Mouse (Mus musculus) heart, embryonic 12.5 days (tissue): ENCODE results near the gene Tmem181a. TPM values are rescaled to one million over a fixed set of nuclear protein-coding genes. Genes with fewer than 3 reads are reported as not detected.
A peak's percentile ranks its signal among the peaks of the same experiment; 100 is the strongest.
"Not testable (repeated sequence)": the region's sequence is repeated elsewhere in the genome, so short reads cannot be mapped to it uniquely, and the experiment has no call there.

Experiments
- ATAC-seq: fragments of 200-750 bp; cut with Nextera tagmentation; 2 replicates; pipeline ENCODE4 v1.8.0; 2017; ENCODE audit warnings: moderate TSS enrichment, moderate library complexity; ENCODE audit not compliant: insufficient number of reproducible peaks, low FRiP score
- H3K27ac ChIP-seq: fragments of 300-500 bp; sonication (generic); 2 replicates; pipeline ENCODE4 v1.5.1; 2016; ENCODE audit warnings: mild to moderate bottlenecking, moderate library complexity; ENCODE audit not compliant: poor library complexity, severe bottlenecking
- H3K27me3 ChIP-seq: fragments of 300-500 bp; sonication (generic); replicated peaks from 2 replicates; pipeline ENCODE4 v1.6.1; 2016; ENCODE audit warnings: mild to moderate bottlenecking, moderate library complexity
- H3K36me3 ChIP-seq: fragments of 300-500 bp; sonication (generic); 2 replicates; pipeline ENCODE4 v1.6.1; 2016; ENCODE audit warnings: mild to moderate bottlenecking, moderate library complexity
- H3K4me1 ChIP-seq: fragments of 300-500 bp; sonication (generic); replicated peaks from 2 replicates; pipeline ENCODE4 v1.6.1; 2016; ENCODE audit warnings: mild to moderate bottlenecking
- H3K4me2 ChIP-seq: fragments of 300-500 bp; sonication (generic); 2 replicates; pipeline ENCODE4 v1.6.1; 2016; ENCODE audit warnings: mild to moderate bottlenecking, moderate library complexity
- H3K4me3 ChIP-seq: fragments of 300-500 bp; sonication (generic); 2 replicates; pipeline ENCODE4 v1.5.1; 2016; ENCODE audit warnings: mild to moderate bottlenecking
- H3K9ac ChIP-seq: fragments of 300-500 bp; sonication (generic); 2 replicates; pipeline ENCODE4 v1.6.1; 2016; ENCODE audit warnings: mild to moderate bottlenecking, moderate library complexity
- H3K9me3 ChIP-seq: fragments of 300-500 bp; sonication (generic); replicated peaks from 2 replicates; pipeline ENCODE4 v1.6.1; 2016; ENCODE audit warnings: mild to moderate bottlenecking, moderate library complexity
- WGBS: fragments of 180-500 bp; shearing (Covaris S2); methylation state at CpG from one replicate; pipeline ENCODE4 v1.1.7; 2016; 5-methylcytosine and 5-hydroxymethylcytosine counted together
- polyA plus RNA-seq: library from polyadenylated mRNA; unstranded; fragments of >200 nt; fragmentation: Nextera tagmentation; extraction: Ambion mirVana; gene quantifications from 2 replicates; pipeline ENCODE4 v1.2.1, GENCODE M21; 2016

Tmem181a gene
- polyA plus RNA-seq = 23.7 and 24.5 TPM in 2 replicates

DNA sequence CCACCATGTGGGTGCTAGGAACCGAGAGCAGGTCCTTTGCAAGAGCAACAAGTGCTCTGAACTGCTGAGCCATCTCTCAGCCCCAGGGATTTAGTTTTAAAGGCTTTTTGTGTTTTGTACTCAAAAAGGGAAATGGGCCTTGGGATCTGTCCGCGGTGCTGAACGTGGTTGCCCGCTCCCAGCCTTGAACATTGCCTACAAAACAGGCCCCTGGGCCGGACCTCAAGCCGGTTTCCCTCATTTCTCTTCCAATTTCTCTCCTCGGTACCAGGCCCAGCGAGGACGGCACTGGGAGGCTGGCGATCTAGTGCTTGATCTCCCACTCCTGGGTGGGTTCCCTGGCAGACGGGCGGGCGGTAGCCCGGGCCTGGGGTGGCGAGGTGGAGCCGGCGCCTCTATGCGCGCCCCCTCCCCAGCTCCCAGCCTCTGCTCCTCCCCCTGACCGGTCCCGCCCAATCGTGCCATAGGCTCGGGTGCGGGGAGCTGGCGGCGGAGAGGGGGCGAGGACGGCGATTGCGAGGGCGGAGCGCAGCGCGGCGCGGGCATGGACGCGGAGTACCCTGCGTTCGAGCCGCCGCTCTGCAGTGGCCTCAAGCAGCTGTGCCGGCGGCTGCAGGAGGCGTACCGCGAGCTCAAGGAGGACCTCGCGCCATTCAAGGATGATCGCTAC, at the start of gene Tmem181a:
Gene Tmem181a, plus strand, starts transcription at position 461 of the 670 bp plus-strand sequence.
- peak; percentile 63; the same call in 1 of the 2 replicates for ATAC-seq
- WGBS = under 1% methylated on average over 18 of the region's 51 CpGs
- not testable (repeated sequence) for H3K27me3 ChIP-seq, H3K36me3 ChIP-seq, H3K4me1 ChIP-seq, H3K9me3 ChIP-seq, H3K9ac ChIP-seq, H3K27ac ChIP-seq
- H3K4me2 ChIP-seq = peak within 1 kb of the TSS; percentile 59
- H3K4me3 ChIP-seq = peak within 1 kb of the TSS; percentile 31

GRCm38 (mm10) chr17:6211721-6212120, 44.9 kb upstream of the Tmem181a start:
- H3K36me3 ChIP-seq = peaks cover 58% of the 10 kb centered on the region
- H3K4me2 ChIP-seq = no peak overlapping the region

GRCm38 (mm10) chr17:6215640-6216039, 41.0 kb upstream of the Tmem181a start:
- H3K9ac ChIP-seq = no peak overlapping the region
- H3K4me1 ChIP-seq = peaks cover 26% of the 10 kb centered on the region
- peak overlapping the region; percentile 90 for H3K27ac ChIP-seq
- WGBS = 77% methylated on average over 4 of the region's 4 CpGs
- no peaks in the 10 kb centered on the region for H3K27me3 ChIP-seq
- no peaks in the 10 kb centered on the region for H3K9me3 ChIP-seq
- H3K4me3 ChIP-seq = no peak overlapping the region
- ATAC-seq = no peak
- peaks cover 34% of the 10 kb centered on the region for H3K36me3 ChIP-seq
- no peak overlapping the region for H3K4me2 ChIP-seq

More at GRCm38 (mm10) chr17:6211721-6212120, 44.9 kb upstream of the Tmem181a start:
- Histone ChIP-seq H3K4me3 (no peak overlapping the region), H3K9me3 (no peaks in the 10 kb centered on the region), H3K27me3 (no peaks in the 10 kb centered on the region), H3K27ac (peak overlapping the region; percentile 55), H3K9ac (no peak overlapping the region), H3K4me1 (peaks cover 29% of the 10 kb centered on the region)
- no peak for ATAC-seq
- WGBS = 88% methylated on average over 1 of the region's 1 CpGs

GRCm38 (mm10) chr17:6216514-6216913, 40.1 kb upstream of the Tmem181a start:
- Histone ChIP-seq H3K4me3 (no peak overlapping the region), H3K4me1 (peaks cover 20% of the 10 kb centered on the region), H3K36me3 (peaks cover 34% of the 10 kb centered on the region), H3K27me3 (no peaks in the 10 kb centered on the region), H3K9ac (no peak overlapping the region), H3K27ac (peak overlapping the region; percentile 90), H3K4me2 (no peak overlapping the region), H3K9me3 (no peaks in the 10 kb centered on the region)
- WGBS = 78% methylated on average over 10 of the region's 10 CpGs
- ATAC-seq = no peak; the same call in 1 of the 2 replicates

DNA sequence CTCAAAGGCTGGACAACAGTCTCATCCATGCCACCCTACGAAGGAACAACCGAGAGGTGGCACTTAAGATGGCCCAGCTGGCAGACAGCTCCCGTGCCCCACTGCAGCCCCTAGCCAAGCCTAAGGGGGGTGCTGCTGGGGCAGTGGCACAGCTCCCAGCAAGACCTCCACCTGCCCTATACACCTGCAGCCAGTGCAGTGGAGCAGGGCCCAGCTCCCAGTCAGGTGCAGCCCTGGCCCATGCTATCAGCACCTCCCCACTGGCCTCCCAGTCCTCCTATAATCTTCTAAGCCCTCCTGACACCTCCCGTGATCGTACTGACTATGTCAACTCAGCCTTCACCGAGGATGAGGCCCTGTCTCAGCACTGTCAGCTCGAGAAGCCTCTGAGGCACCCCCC, 24.0 kb upstream of the Tmem181a start:
- H3K9me3 ChIP-seq, H3K36me3 ChIP-seq, H3K9ac ChIP-seq, H3K4me3 ChIP-seq, H3K27me3 ChIP-seq, H3K4me1 ChIP-seq, H3K27ac ChIP-seq, H3K4me2 ChIP-seq: not testable (repeated sequence)
- ATAC-seq = peak; percentile 37
- no CpG with 5 or more reads among the region's 7 CpGs for WGBS

DNA sequence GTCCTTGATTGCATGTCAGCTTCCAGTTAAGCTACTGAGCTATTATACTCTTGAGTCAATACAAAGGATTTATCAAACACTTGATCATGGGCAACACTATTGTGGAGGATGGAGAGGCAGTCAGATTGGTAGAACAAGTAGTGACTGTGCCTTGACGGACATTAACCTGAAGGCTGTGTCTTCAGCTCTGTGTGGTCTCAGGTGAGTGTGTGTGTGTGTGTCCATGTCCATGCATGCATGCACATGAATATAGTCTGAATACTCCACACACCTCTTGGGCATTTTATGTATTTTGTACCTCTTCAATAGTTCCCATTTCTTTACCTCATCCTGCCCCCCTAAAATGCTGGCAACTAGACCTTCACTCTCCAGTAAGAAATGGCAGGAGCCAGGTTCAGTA, 5.4 kb upstream of the Tmem181a start:
- H3K27ac ChIP-seq, H3K9ac ChIP-seq, H3K4me2 ChIP-seq, ATAC-seq, H3K36me3 ChIP-seq, H3K4me3 ChIP-seq, H3K27me3 ChIP-seq, H3K9me3 ChIP-seq, H3K4me1 ChIP-seq: not testable (repeated sequence)
- 78% methylated on average over 1 of the region's 1 CpGs for WGBS

- not testable (repeated sequence) for H3K4me1 ChIP-seq, H3K27ac ChIP-seq, H3K36me3 ChIP-seq, H3K9ac ChIP-seq, H3K27me3 ChIP-seq, H3K9me3 ChIP-seq
- H3K4me2 ChIP-seq = peak overlapping the region; percentile 59
- WGBS = 0% methylated on average over 6 of the region's 20 CpGs
- peak overlapping the region; percentile 31 for H3K4me3 ChIP-seq
- ATAC-seq = 0 out of 2 replicates have a peak, but pooled peaks have one; percentile 4
Observed at GRCm38 (mm10) chr17:6257070-6257456, 403 bp downstream of the Tmem181a start.

- not testable (repeated sequence) for H3K27me3 ChIP-seq, H3K4me1 ChIP-seq, H3K27ac ChIP-seq, H3K36me3 ChIP-seq, H3K9me3 ChIP-seq
- H3K9ac ChIP-seq = peak overlapping the region; percentile 78
- under 1% methylated on average over 72 of the region's 84 CpGs for WGBS
- H3K4me2 ChIP-seq = peak overlapping the region; percentile 74
- ATAC-seq = peak; percentile 86
- peak overlapping the region; percentile 68 for H3K4me3 ChIP-seq
Observed at GRCm38 (mm10) chr17:6269876-6270831, 13.5 kb downstream of the Tmem181a start.

GRCm38 (mm10) chr17:6270840-6271239, 14.2 kb downstream of the Tmem181a start:
- not testable (repeated sequence) for ATAC-seq, H3K27ac ChIP-seq
- peak overlapping the region; percentile 78 for H3K9ac ChIP-seq

DNA sequence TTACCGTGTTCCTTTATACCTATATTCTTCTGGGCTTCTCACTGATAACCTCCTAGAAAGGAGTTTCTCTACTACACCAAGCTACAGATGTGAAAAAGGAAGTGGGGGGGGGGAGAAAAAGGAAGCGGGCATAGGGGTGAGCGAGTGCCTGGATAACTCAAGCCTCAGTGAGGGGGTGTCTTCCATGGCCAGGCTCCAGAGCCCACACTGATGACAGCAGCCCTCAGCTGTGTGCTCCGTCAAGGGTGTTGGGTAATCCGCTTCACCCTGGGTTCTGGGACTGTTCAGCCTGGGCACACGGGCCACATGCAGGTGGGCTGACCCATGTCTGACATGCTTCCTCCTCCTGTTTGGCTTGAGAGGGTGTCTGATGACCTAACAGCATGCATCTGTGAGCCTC, 15.3 kb downstream of the Tmem181a start:
- ATAC-seq, H3K9ac ChIP-seq, H3K27me3 ChIP-seq, H3K36me3 ChIP-seq, H3K4me3 ChIP-seq, H3K4me1 ChIP-seq, H3K9me3 ChIP-seq, H3K4me2 ChIP-seq, H3K27ac ChIP-seq: not testable (repeated sequence)
- WGBS = 68% methylated on average over 6 of the region's 6 CpGs

More at GRCm38 (mm10) chr17:6270840-6271239, 14.2 kb downstream of the Tmem181a start:
- H3K36me3 ChIP-seq, H3K9me3 ChIP-seq, H3K4me1 ChIP-seq, H3K27me3 ChIP-seq: not testable (repeated sequence)
- H3K4me3 ChIP-seq = peak overlapping the region; percentile 68
- peak overlapping the region; percentile 74 for H3K4me2 ChIP-seq
- 0% methylated on average over 25 of the region's 25 CpGs for WGBS

- H3K4me3 ChIP-seq, ATAC-seq, H3K36me3 ChIP-seq, H3K4me2 ChIP-seq, H3K27ac ChIP-seq, H3K9ac ChIP-seq, H3K27me3 ChIP-seq, H3K9me3 ChIP-seq, H3K4me1 ChIP-seq: not testable (repeated sequence)
- 79% methylated on average over 6 of the region's 6 CpGs for WGBS
Observed at GRCm38 (mm10) chr17:6274693-6275092, 18.0 kb downstream of the Tmem181a start.
